Mouse (Mus musculus) CD4-positive naive resting alpha-beta T cell, adult 57 days (primary cell): ENCODE data around the gene Cyp2j8. TPM values are rescaled to one million over a fixed set of nuclear protein-coding genes. Genes with fewer than 3 reads are reported as not detected.

ENCODE experiments used
- total RNA-seq: library from RNA; stranded (reverse); gene quantifications from one replicate; pipeline ENCODE4 v1.2.4, GENCODE M21; 2023

The Cyp2j8 gene
- total RNA-seq = not detected

GRCm38 (mm10) chr4:96507286-96507685 lies at the start of gene Cyp2j8:
TSS of gene Cyp2j8 (minus strand) at chr4:96507386.

GRCm38 (mm10) chr4:96553133-96553819 lies 46.1 kb upstream of the Cyp2j8 start, which contains the start of gene Cyp2j6:
TSS of gene Cyp2j6 (minus strand) at chr4:96553661.

Other genes with a start within 250 kb of the Cyp2j8 start
- not detected for gene Cyp2j11, start 158.7 kb downstream of the Cyp2j8 start, total RNA-seq
- not detected for gene Cyp2j6, start 46.3 kb upstream of the Cyp2j8 start, total RNA-seq
- gene Cyp2j9, start 84.2 kb upstream of the Cyp2j8 start, total RNA-seq = not detected
- gene Cyp2j5, start 156.8 kb upstream of the Cyp2j8 start, total RNA-seq = not detected